Mouse (Mus musculus) MEL (cell line): ENCODE measurements at regions not wholly inside any gene's neighbourhood (a gene's known extent, or its start where the extent isn't known, plus 50 kb on each side); places are given as distances from the start of the nearest gene placed in this dataset.

Experiments used
- DNase-seq: peaks from one replicate; pipeline ENCODE4 v3.0.0; 2011; ENCODE audit warnings: low read depth, low spot score
- H3K27ac ChIP-seq: 2 replicates; pipeline ENCODE4 v1.5.1; 2012; ENCODE audit warnings: low read depth, mild to moderate bottlenecking, control low read depth, low read length, moderate library complexity; ENCODE audit not compliant: control insufficient read depth
- H3K27me3 ChIP-seq, 2 experiments: fragments of 150-350 bp in 1 of 2; sonication (generic) in 1 of 2; 2 replicates each; pipeline ENCODE4 v1.6.1; 2012; ENCODE audit warnings: low read length in 2 of 2, mild to moderate bottlenecking in 2 of 2, improper control_type of control experiment in 1 of 2, moderate library complexity in 1 of 2; ENCODE audit not compliant: insufficient read depth in 2 of 2, control insufficient read depth in 1 of 2
- H3K36me3 ChIP-seq, 2 experiments: 2 replicates each; pipeline ENCODE4 v1.6.1; 2012 to 2014; ENCODE audit warnings: low read length in 2 of 2, improper control_type of control experiment in 1 of 2, inconsistent platforms in 1 of 2, mild to moderate bottlenecking in 1 of 2; ENCODE audit not compliant: insufficient read depth in 2 of 2, control insufficient read depth in 1 of 2
- H3K4me1 ChIP-seq, 2 experiments: fragments of 150-350 bp in 1 of 2; sonication (generic) in 1 of 2; 2 replicates each; pipeline ENCODE4 v1.6.1; 2012; ENCODE audit warnings: low read length in 2 of 2, improper control_type of control experiment in 1 of 2, mild to moderate bottlenecking in 1 of 2; ENCODE audit not compliant: insufficient read depth in 2 of 2, control insufficient read depth in 1 of 2
- H3K4me3 ChIP-seq, 2 experiments: fragments of 150-350 bp in 1 of 2; sonication (generic) in 1 of 2; 2 replicates each; pipeline ENCODE4 v1.5.1; 2012; ENCODE audit warnings: low read depth in 2 of 2, low read length in 2 of 2, mild to moderate bottlenecking in 2 of 2, moderate library complexity in 2 of 2, control low read depth in 1 of 2, improper control_type of control experiment in 1 of 2; ENCODE audit not compliant: control insufficient read depth in 1 of 2, insufficient read depth in 1 of 2
- H3K79me2 ChIP-seq: 2 replicates; pipeline ENCODE4 v1.6.1; 2012; ENCODE audit warnings: mild to moderate bottlenecking, low read length, moderate library complexity; ENCODE audit not compliant: control insufficient read depth, poor library complexity, insufficient read depth
- H3K9ac ChIP-seq: 2 replicates; pipeline ENCODE4 v1.6.1; 2012; ENCODE audit warnings: low read depth, mild to moderate bottlenecking, control low read depth, low read length, moderate library complexity; ENCODE audit not compliant: control insufficient read depth, poor library complexity, severe bottlenecking
- H3K9me3 ChIP-seq: fragments of 150-350 bp; sonication (generic); replicated peaks from 2 replicates; pipeline ENCODE4 v1.6.1; 2012; ENCODE audit warnings: mild to moderate bottlenecking, low read length, improper control_type of control experiment, moderate library complexity; ENCODE audit not compliant: insufficient read depth
- CTCF ChIP-seq, 3 experiments: IDR thresholded peaks in 2 of 3; conservative IDR thresholded peaks in 1 of 3; 2 replicates each; pipeline ENCODE4 v1.5.1; 2011 to 2012; ENCODE audit warnings: low read length in 3 of 3, low read depth in 2 of 3, mild to moderate bottlenecking in 2 of 3, improper control_type of control experiment in 1 of 3, inconsistent platforms in 1 of 3, mixed read lengths in 1 of 3, moderate library complexity in 1 of 3; ENCODE audit not compliant: control insufficient read depth in 1 of 3, insufficient read depth in 1 of 3, poor library complexity in 1 of 3, severe bottlenecking in 1 of 3
- ELF1 ChIP-seq: IDR thresholded peaks from 2 replicates; pipeline ENCODE4 v1.6.1; 2014; ENCODE audit warnings: low read depth, mild to moderate bottlenecking, inconsistent platforms, low read length, improper control_type of control experiment, moderate library complexity
- ETS1 ChIP-seq: IDR thresholded peaks from 2 replicates; pipeline ENCODE4 v1.6.1; 2012; ENCODE audit warnings: low read depth, mild to moderate bottlenecking, inconsistent platforms, low read length, improper control_type of control experiment, moderate library complexity
- GABPA ChIP-seq: IDR thresholded peaks from 2 replicates; pipeline ENCODE4 v1.6.1; 2012; ENCODE audit warnings: low read depth, mild to moderate bottlenecking, inconsistent platforms, low read length, improper control_type of control experiment, moderate library complexity
- GATA1 ChIP-seq: IDR thresholded peaks from 2 replicates; pipeline ENCODE4 v1.6.1; 2011; ENCODE audit warnings: low read depth, low read length, improper control_type of control experiment
- KAT2A ChIP-seq: conservative IDR thresholded peaks from 2 replicates; pipeline ENCODE4 v1.6.1; 2012; ENCODE audit warnings: low read depth, low read length, improper control_type of control experiment, inconsistent platforms
- MAX ChIP-seq: IDR thresholded peaks from 2 replicates; pipeline ENCODE4 v1.6.1; 2011; ENCODE audit warnings: low read length, improper control_type of control experiment
- MEF2A ChIP-seq: IDR thresholded peaks from 2 replicates; pipeline ENCODE4 v1.6.1; 2014; ENCODE audit warnings: low read depth, mild to moderate bottlenecking, inconsistent platforms, low read length, improper control_type of control experiment; ENCODE audit not compliant: poor library complexity, insufficient replicate concordance, severe bottlenecking; ENCODE audit errors: extremely low read depth
- NELFE ChIP-seq: IDR thresholded peaks from 2 replicates; pipeline ENCODE4 v1.6.1; 2011; ENCODE audit warnings: low read depth, low read length, improper control_type of control experiment
- RAD21 ChIP-seq: IDR thresholded peaks from 2 replicates; pipeline ENCODE4 v1.6.1; 2011; ENCODE audit warnings: mild to moderate bottlenecking, low read depth, low read length, improper control_type of control experiment
- RCOR1 ChIP-seq: IDR thresholded peaks from 2 replicates; pipeline ENCODE4 v1.6.1; 2012; ENCODE audit warnings: low read depth, mild to moderate bottlenecking, inconsistent platforms, low read length, improper control_type of control experiment
- TAL1 ChIP-seq: IDR thresholded peaks from 2 replicates; pipeline ENCODE4 v1.6.1; 2012; ENCODE audit warnings: mild to moderate bottlenecking, inconsistent platforms, low read length, moderate library complexity, mixed read lengths
- TBP ChIP-seq: IDR thresholded peaks from 2 replicates; pipeline ENCODE4 v1.8.0; 2011; ENCODE audit warnings: low read depth, low read length, improper control_type of control experiment
- UBTF ChIP-seq: IDR thresholded peaks from 2 replicates; pipeline ENCODE4 v1.6.1; 2012; ENCODE audit warnings: low read depth, mild to moderate bottlenecking, inconsistent platforms, low read length, improper control_type of control experiment, moderate library complexity, borderline replicate concordance; ENCODE audit not compliant: insufficient read depth
- USF1 ChIP-seq: IDR thresholded peaks from 2 replicates; pipeline ENCODE4 v1.6.1; 2014; ENCODE audit warnings: low read depth, mild to moderate bottlenecking, inconsistent platforms, low read length, improper control_type of control experiment, moderate library complexity
- USF2 ChIP-seq, 2 experiments: IDR thresholded peaks; 2 replicates each; pipeline ENCODE4 v1.6.1; 2011 to 2012; ENCODE audit warnings: improper control_type of control experiment in 2 of 2, low read length in 2 of 2, borderline replicate concordance in 1 of 2, inconsistent platforms in 1 of 2, low read depth in 1 of 2, mild to moderate bottlenecking in 1 of 2; ENCODE audit not compliant: insufficient read depth in 1 of 2
- ZKSCAN1 ChIP-seq: IDR thresholded peaks from 2 replicates; pipeline ENCODE4 v1.6.1; 2012; ENCODE audit warnings: low read depth, mild to moderate bottlenecking, inconsistent platforms, low read length, improper control_type of control experiment, moderate library complexity

GRCm38 (mm10) chr15:86920185-86920584 lies 623.9 kb upstream of the Fam19a5 start:
- TF ChIP-seq ELF1, result no peak
- TF ChIP-seq ETS1, result no peak
- TF ChIP-seq RAD21, result no peak
- TF ChIP-seq CTCF (IDR thresholded peaks at IDR 0.05 in 2 of 3, conservative IDR thresholded peaks at IDR 0.05 in 1 of 3; ENCODE audit: control insufficient read depth in 1 of 3, insufficient read depth in 1 of 3, low read depth in 2 of 3, low read length in 3 of 3, poor library complexity in 1 of 3, severe bottlenecking in 1 of 3), result no peak
- Histone ChIP-seq H3K4me3 (no peak overlapping the region), H3K4me1 (no peaks in the 10 kb centered on the region), H3K9ac (no peak overlapping the region), H3K27me3 (no peaks in the 10 kb centered on the region), H3K9me3 (no peaks in the 10 kb centered on the region), H3K36me3 (no peaks in the 10 kb centered on the region), H3K27ac (no peak overlapping the region), H3K79me2 (no peaks in the 10 kb centered on the region)
- no peak for DNase-seq

- TF ChIP-seq ZKSCAN1 (no peak), USF2 (IDR thresholded peaks at IDR 0.05; ENCODE audit: borderline replicate concordance in 1 of 2, insufficient read depth in 1 of 2, low read depth in 1 of 2, low read length in 2 of 2) (no peak), GATA1 (no peak), ELF1 (no peak), TBP (no peak), RCOR1 (no peak), GABPA (no peak), USF1 (no peak), KAT2A (no peak), NELFE (no peak), MEF2A (no peak), UBTF (no peak), TAL1 (no peak), MAX (no peak)
- no peak for DNase-seq
- no peaks in the 10 kb centered on the region for H3K36me3 ChIP-seq
- H3K27me3 ChIP-seq, result no peaks in the 10 kb centered on the region
- no peaks in the 10 kb centered on the region for H3K79me2 ChIP-seq
- no peaks in the 10 kb centered on the region for H3K9me3 ChIP-seq
- no peak overlapping the region for H3K27ac ChIP-seq
- H3K4me1 ChIP-seq, result no peaks in the 10 kb centered on the region
- H3K9ac ChIP-seq, result no peak overlapping the region
- no peak overlapping the region for H3K4me3 ChIP-seq
Measured at GRCm38 (mm10) chr15:86921401-86921800, 622.7 kb upstream of the Fam19a5 start.
